Mouse (Mus musculus): ENCODE measurements at regions not wholly inside any gene's neighbourhood (a gene's known extent, or its start where the extent isn't known, plus 50 kb on each side); places are given as distances from the start of the nearest gene placed in this dataset.

DNA sequence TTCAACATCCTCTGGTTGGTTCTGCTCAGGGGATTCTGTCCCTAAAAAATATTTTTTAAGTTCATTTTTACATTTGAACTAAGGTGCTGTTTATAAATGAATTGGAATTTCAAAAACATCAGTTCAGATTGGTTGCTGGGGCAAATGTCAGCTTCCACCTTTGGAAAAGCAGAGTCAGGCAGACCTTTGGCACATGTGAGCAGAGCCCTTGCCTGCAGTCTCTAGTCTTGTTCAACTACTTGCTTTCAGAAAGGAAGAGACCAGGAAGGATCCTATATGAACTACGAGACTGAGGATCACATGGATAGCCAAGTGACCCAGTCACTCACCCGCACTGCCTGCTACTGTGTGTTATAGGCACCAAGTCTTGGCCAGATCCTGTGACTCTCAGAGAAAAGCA is 82.5 kb upstream of the Tbl1xr1 start:
- TF ChIP-seq POLR2A (IDR thresholded peaks at IDR 0.05; ENCODE audit: low read depth, low read length) = no peak
- TF ChIP-seq CTCF (IDR thresholded peaks at IDR 0.05; ENCODE audit: borderline replicate concordance, insufficient read depth, low read length) = no peak

All from embryonic fibroblast, embryonic 13.5 days (primary cell).